Mouse (Mus musculus): Measurements from ENCODE around the gene Reep6.

- TF ChIP-seq CTCF (IDR thresholded peaks at IDR 0.05; ENCODE audit: low read depth, low read length) (no peak), POLR2A (IDR thresholded peaks at IDR 0.05; ENCODE audit: insufficient read depth, low read length) (no peak), EP300 (IDR thresholded peaks at IDR 0.05; ENCODE audit: insufficient read depth, low read depth, low read length) (no peak)
Observed at GRCm38 (mm10) chr10:80297526-80298133, 32.1 kb upstream of the Reep6 start.
